Mouse (Mus musculus): Measurements from ENCODE around the gene Ctsc.

Ctsc gene

GRCm38 (mm10) chr7:88296932-88297331 is 19.0 kb downstream of the Ctsc start:
- DNase-seq = no peak

- DNase-seq = no peak
These were observed 27.9 kb downstream of the Ctsc start for GRCm38 (mm10) chr7:88305750-88306149.

DNA sequence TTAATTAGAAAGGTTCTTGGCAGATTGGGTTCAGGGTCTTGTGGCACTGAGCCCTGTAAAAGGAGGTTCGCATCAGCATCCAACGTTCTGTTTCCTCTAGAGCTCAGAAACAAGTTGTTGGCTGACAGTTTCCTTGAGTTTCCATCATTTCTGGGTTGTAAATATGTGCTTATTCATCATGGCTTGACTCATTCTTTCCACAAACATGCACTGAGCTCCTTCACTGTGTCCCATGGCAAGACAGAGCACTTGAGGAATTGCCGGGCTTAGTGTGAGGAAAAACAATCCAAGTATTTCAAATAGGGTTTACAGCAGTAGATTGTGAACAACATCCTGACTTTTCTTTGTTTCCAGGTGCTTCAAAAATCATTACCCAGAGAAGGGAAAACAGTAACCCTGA is 28.8 kb downstream of the Ctsc start:
- no peak for DNase-seq

DNA sequence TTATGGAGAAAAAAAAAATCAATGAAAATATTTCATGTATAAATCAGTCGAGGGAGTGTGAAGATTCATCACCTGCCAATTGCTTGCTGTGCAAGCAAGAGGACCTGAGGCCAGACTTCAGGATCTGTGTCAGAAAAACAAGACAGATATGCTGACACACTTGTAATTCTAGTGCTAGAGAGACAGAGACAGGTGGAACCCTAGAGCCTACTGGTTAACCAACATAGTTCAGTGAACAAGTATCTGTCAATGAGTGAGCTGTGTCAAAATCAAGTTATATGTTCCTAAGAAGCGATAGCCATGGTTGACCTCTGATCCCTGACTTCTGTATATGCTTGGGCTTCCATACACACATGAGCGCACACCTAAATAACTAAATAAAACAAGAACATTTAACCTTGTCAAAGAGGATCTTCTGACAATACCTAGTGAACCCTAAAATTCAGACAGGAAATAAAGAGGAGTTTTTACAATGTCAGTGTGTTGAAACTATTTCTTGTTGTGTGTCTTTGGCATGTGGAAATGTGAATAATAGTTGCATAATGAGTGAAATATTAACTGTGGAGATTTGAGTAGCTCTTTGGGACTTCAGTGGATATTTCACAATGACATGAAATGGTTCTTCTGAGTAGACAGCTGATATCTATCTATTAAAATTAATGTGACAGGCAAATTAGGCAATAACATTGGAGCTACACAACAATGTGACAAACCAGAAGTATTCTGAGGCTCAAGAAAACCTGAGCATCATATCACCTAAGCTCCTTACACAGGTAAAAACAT is 32.7 kb downstream of the Ctsc start:
- DNase-seq = no peak

DNA sequence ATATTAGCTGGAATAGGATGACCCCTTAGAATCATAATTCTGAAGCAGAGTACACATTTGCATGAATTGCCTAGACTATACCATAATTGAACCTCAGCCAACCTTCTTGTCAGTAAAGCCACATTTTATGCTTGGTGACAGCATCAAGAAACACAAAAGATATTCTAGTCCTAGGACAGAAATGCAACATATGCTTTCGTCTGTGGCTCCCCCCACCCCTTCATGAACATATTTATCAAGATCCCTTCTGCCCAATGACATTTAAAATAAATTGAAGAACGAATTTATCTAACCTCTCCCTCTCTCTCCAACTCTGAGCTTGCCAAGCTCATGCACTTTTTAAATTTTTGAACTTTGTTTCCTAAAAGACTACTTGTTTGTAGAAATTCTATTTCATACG is 38.5 kb downstream of the Ctsc start:
- no peak for DNase-seq

GRCm38 (mm10) chr7:88318474-88318873 is 40.6 kb downstream of the Ctsc start:
- DNase-seq = no peak

- DNase-seq = no peak
These were observed 41.0 kb downstream of the Ctsc start for GRCm38 (mm10) chr7:88318904-88319303.

DNA sequence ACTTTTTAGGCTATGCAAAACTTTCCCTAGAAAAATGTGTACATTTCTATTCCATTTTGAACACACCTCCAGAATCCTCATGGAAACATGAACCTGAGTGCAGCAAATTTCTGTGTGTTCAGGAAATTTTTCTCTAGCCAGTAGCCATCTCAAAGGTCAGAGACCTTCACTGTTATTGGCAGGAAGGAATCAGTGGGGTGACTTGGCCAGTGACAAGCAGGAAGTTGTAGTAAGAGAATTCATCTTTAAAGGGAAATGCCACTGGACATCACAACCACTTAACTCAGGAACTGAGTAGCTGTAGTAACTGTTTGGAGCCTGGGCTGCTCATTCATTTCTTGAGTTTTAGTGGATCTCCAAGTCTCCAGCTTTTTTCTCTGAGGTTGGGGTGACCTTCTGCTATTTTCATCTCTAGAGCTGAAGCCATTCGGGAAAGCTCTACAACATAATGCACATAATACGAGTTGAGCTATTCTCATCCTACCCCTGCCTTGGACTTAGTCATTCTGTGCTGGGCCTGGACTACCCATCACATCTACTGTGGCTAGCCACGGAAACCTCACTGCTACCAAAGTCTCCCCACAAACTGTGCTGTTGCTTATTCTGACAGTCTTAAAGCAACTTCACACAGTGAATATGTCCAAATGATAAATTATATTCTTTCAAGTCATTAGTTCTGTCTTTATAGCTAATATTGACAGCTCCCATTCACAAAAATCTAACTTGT is 41.7 kb downstream of the Ctsc start:
- no peak for DNase-seq

DNA sequence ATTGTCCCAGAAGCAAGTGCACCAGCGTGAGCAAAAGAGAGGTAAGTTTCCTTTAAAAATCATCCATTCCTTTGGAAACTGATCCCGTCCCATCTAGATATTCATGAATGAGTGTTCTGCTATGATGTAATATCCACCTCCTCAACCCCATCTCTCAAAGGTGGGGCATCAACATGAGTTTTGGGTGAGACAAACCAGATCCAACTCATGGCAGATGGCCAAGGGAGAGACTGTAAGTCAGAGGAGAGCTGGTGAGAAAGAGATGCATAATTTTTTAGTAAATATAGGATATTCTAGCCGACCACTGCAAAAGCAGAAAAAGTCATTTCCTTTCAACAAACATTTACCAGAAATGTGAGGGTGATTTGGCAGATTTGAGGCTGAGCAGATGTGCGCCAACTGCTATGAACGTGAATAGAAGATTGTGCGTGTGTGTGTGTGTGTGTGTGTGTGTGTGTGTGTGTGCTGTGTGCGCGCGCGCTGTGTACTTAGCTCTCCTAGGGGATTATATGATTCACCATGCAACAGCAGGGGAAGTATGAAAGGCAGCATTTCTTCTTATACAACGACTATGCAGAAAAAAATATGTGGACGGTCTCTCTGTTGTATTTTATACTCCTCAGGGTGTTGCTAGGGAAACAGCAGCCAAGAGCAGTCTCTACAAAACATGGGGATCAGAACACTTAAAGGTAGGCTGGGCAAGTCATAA is 42.9 kb downstream of the Ctsc start:
- no peak for DNase-seq

DNA sequence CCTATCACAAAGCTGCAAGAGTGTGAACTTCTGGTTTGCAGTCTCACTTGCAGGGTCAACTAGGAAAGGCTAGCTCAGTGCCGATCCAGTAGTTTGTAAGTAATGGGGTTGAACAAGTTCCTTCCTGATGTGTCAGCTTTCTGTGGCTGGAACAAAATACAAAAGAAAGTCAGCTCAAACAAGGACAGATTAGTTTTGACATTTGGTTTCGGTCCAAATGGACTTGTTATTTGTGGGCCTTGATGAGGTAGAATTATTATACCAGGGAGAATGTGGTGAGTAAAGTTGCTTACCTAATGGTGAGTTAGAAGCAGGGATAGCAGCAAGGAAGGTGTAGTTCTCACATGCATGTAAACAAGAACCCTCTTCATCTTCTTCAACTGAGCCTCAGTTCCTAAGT is 44.5 kb downstream of the Ctsc start:
- DNase-seq = no peak

DNA sequence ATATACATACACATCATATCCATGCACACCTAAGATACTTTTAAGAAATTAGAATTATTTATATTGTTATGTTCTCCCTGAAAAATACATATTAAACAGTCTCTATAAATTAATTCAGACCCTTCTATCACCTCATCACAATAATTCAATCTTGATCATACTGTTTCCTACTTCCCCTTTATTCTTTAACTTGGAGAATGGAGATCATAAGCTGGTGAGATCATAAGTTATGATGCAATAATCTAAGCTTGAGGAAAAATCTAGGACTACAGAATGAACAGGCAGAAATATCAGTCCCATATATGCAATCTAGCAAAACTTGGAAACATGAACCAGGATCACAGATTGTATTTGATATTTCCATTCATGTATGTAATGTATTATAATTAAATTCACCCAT is 49.6 kb downstream of the Ctsc start:
- no peak for DNase-seq

GRCm38 (mm10) chr7:88343828-88344227 is 65.9 kb downstream of the Ctsc start:
- peak; percentile 8 to 24 for DNase-seq

GRCm38 (mm10) chr7:88346035-88346434 is 68.2 kb downstream of the Ctsc start:
- no peak for DNase-seq

GRCm38 (mm10) chr7:88356871-88357776 is 79.2 kb downstream of the Ctsc start:
- DNase-seq = peak in 1 of 2 experiments; percentile 35

DNA sequence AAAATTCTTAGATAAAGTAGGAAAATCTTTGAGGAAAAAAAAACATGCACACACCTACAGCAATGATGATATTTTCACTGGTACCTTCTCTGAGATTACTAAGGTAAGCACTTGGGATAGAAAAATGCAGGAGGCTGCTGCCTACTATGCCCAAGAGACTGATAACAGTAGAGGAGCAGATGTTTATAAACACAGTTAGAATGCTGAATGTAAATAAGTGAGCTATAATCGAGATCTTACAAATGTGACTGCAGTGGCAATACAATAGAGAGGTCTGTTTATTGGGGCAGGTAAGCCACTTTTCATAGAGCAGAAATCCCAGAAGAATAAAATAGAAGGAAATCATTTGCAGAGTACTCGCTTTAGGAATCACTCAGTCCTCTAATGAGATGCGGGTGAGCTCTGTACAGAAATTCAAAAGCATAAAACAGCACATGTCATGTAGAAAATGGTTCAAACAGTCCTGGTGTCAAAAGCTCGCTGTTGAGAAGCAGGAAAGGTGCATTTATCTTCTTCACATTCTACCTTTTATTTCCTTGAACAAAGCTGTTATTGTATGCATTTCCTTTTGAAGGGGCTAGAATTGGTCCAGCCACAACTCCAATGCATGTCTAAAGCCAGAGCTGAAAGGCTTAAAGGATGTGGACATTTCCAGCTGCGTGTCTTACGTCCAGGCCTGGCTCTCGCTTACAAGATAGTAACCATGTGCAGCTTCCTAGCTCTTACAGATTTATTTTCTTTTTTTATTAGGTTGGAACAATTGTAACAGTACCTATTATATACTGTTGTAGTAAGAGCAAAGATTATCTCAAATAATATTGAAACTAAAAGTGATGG is 80.4 kb downstream of the Ctsc start:
- DNase-seq = no peak
